In the genomic region with DNA sequence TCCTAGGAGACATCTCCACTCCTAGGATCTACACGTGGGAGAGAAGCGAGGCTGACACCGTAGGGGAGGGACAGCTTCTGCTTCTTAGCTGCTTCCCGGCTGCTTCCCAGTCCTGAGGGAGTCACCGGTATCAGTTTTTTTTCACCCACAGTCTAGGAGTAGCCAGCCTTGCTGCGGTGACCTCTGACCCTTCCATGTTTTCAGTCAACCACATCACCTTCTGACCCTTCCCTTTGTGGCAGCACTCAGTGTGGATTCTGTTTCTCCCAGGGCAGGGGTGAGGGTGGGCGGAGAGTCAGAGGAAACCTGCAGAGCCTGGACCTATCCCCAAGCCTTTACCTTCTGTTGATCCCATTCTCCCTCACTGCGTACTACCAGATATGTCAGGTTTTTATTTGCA, we compare ENCODE assay signal across 25 mouse cellular contexts.
A peak's percentile ranks its signal among the peaks of the same experiment; 100 is the strongest.
DNase-seq lines count a peak whose midpoint lies in the region; ATAC-seq and TF ChIP-seq lines count a peak whose summit lies in the region.
"Had no signal": no experiment of that assay in that cellular context is flagged by ENCODE, and none has a peak within 500 bp of the region (broad histone marks: within the 10 kb centered on the region; RNA-seq: fewer than 3 reads in every experiment).

No protein-coding gene starts in this region.

- H3K4me3 ChIP-seq in hindbrain, embryonic 10.5 days = no peak overlapping the region
- no peak overlapping the region for H3K4me3 ChIP-seq in hindbrain, postnatal 0 days (ENCODE audit: low read length)
- H3K4me3 ChIP-seq in midbrain, embryonic 11.5 days (ENCODE audit: low read depth, low read length) = no peak overlapping the region
- H3K4me3 ChIP-seq in midbrain, embryonic 13.5 days (replicated peaks) = no peak overlapping the region
- H3K4me3 ChIP-seq in liver, embryonic 13.5 days (replicated peaks) = no peak overlapping the region
- no peak overlapping the region for H3K4me3 ChIP-seq in thymus, adult 2 months (ENCODE audit: control insufficient read depth, insufficient read depth, low read length)
- no peak overlapping the region for H3K4me3 ChIP-seq in gastrocnemius, adult 2 months
- H3K4me3 ChIP-seq: heart, embryonic 12.5 days; hindbrain, embryonic 13.5 days; left cerebral cortex, adult 2 months; midbrain, embryonic 10.5 days; neural tube, embryonic 12.5 days had no signal

- ATAC-seq in hindbrain, postnatal 0 days = no peak
- 0 out of 2 replicates have a peak, but pooled peaks have one; percentile 22 for ATAC-seq in midbrain, embryonic 11.5 days (ENCODE audit: low FRiP score)
- no peak for ATAC-seq in midbrain, embryonic 13.5 days
- peak; percentile 60 for ATAC-seq in liver, embryonic 13.5 days (ENCODE audit: low read depth)
- ATAC-seq: activated CD4-positive, CD25-positive, alpha-beta regulatory T cell, adult 4 months; forebrain, embryonic 16.5 days had no signal

- H3K4me1 ChIP-seq in hindbrain, embryonic 10.5 days (replicated peaks) = peaks cover 19% of the 10 kb centered on the region
- H3K4me1 ChIP-seq in hindbrain, postnatal 0 days (ENCODE audit: insufficient read depth, low read length) = no peaks in the 10 kb centered on the region
- peaks cover 1% of the 10 kb centered on the region; the same call in 1 of the 2 replicates for H3K4me1 ChIP-seq in midbrain, embryonic 11.5 days (ENCODE audit: control insufficient read depth, insufficient read depth, low read length)
- H3K4me1 ChIP-seq in midbrain, embryonic 13.5 days (replicated peaks) = peaks cover 7% of the 10 kb centered on the region; the same call in 1 of the 2 replicates
- no peaks in the 10 kb centered on the region for H3K4me1 ChIP-seq in liver, embryonic 13.5 days (replicated peaks)
- H3K4me1 ChIP-seq in thymus, adult 2 months (replicated peaks; ENCODE audit: control insufficient read depth, insufficient read depth, low read length) = no peaks in the 10 kb centered on the region
- H3K4me1 ChIP-seq: neural tube, embryonic 12.5 days had no signal

- no peaks in the 10 kb centered on the region for H3K27me3 ChIP-seq in hindbrain, embryonic 10.5 days (ENCODE audit: insufficient read depth, poor library complexity, severe bottlenecking)
- H3K27me3 ChIP-seq in hindbrain, postnatal 0 days (ENCODE audit: insufficient read depth, low read length) = no peaks in the 10 kb centered on the region
- no peaks in the 10 kb centered on the region for H3K27me3 ChIP-seq in midbrain, embryonic 11.5 days (ENCODE audit: control insufficient read depth, insufficient read depth, low read length)
- no peaks in the 10 kb centered on the region for H3K27me3 ChIP-seq in midbrain, embryonic 13.5 days
- H3K27me3 ChIP-seq in liver, embryonic 13.5 days = no peaks in the 10 kb centered on the region
- H3K27me3 ChIP-seq in thymus, adult 2 months (ENCODE audit: control insufficient read depth, insufficient read depth, low read length) = no peaks in the 10 kb centered on the region
- H3K27me3 ChIP-seq: heart, embryonic 12.5 days; hindbrain, embryonic 13.5 days; neural tube, embryonic 12.5 days had no signal

- WGBS in hindbrain, embryonic 10.5 days = 16% methylated on average over 8 of the region's 8 CpGs
- WGBS in hindbrain, postnatal 0 days = 44% methylated on average over 8 of the region's 8 CpGs
- WGBS in midbrain, embryonic 11.5 days = 38% methylated on average over 8 of the region's 8 CpGs
- 42% methylated on average over 8 of the region's 8 CpGs for WGBS in midbrain, embryonic 13.5 days
- 58% methylated on average over 8 of the region's 8 CpGs for WGBS in liver, embryonic 13.5 days (ENCODE audit: insufficient replicate concordance)
- 94% methylated on average over 8 of the region's 8 CpGs for WGBS in thymus, adult 2 months

- no peak overlapping the region for H3K9ac ChIP-seq in hindbrain, postnatal 0 days (replicated peaks; ENCODE audit: low read length)
- H3K9ac ChIP-seq in midbrain, embryonic 11.5 days (ENCODE audit: low read length) = no peak overlapping the region
- H3K9ac ChIP-seq in midbrain, embryonic 13.5 days (replicated peaks) = no peak overlapping the region
- H3K9ac ChIP-seq in liver, embryonic 13.5 days = no peak overlapping the region
- H3K9ac ChIP-seq: heart, embryonic 12.5 days; hindbrain, embryonic 13.5 days; lung, embryonic 14.5 days; neural tube, embryonic 12.5 days had no signal

- no peak for TF ChIP-seq POLR2A in thymus, adult 2 months (IDR thresholded peaks at IDR 0.05; ENCODE audit: control insufficient read depth, extremely low read depth, insufficient read depth, low read length, poor library complexity)

- H3K36me3 ChIP-seq in hindbrain, embryonic 10.5 days = no peaks in the 10 kb centered on the region
- no peaks in the 10 kb centered on the region for H3K36me3 ChIP-seq in hindbrain, postnatal 0 days (ENCODE audit: insufficient read depth, low read length)
- H3K36me3 ChIP-seq in midbrain, embryonic 11.5 days (ENCODE audit: control insufficient read depth, insufficient read depth, low read length) = no peaks in the 10 kb centered on the region
- no peaks in the 10 kb centered on the region for H3K36me3 ChIP-seq in midbrain, embryonic 13.5 days
- no peaks in the 10 kb centered on the region for H3K36me3 ChIP-seq in liver, embryonic 13.5 days
- no peaks in the 10 kb centered on the region for H3K36me3 ChIP-seq in thymus, adult 2 months (ENCODE audit: control insufficient read depth, insufficient read depth, low read length)
- H3K36me3 ChIP-seq: G1E; heart, embryonic 12.5 days; hindbrain, embryonic 13.5 days; midbrain, embryonic 10.5 days; neural tube, embryonic 12.5 days had no signal

- no peak for TF ChIP-seq CTCF in hindbrain, postnatal 0 days (IDR thresholded peaks at IDR 0.05; ENCODE audit: low read depth)
- TF ChIP-seq CTCF in thymus, adult 2 months (IDR thresholded peaks at IDR 0.05; ENCODE audit: borderline replicate concordance, control insufficient read depth, extremely low read depth, insufficient read depth, low read length, poor library complexity) = no peak
- TF ChIP-seq CTCF in gastrocnemius, adult 2 months (IDR thresholded peaks at IDR 0.05) = no peak

- H3K9me3 ChIP-seq in hindbrain, embryonic 10.5 days = no peaks in the 10 kb centered on the region
- no peaks in the 10 kb centered on the region for H3K9me3 ChIP-seq in hindbrain, postnatal 0 days (ENCODE audit: low read length)
- no peaks in the 10 kb centered on the region for H3K9me3 ChIP-seq in midbrain, embryonic 11.5 days (ENCODE audit: control insufficient read depth, low read length)
- H3K9me3 ChIP-seq in midbrain, embryonic 13.5 days = no peaks in the 10 kb centered on the region
- no peaks in the 10 kb centered on the region for H3K9me3 ChIP-seq in liver, embryonic 13.5 days (replicated peaks)
- H3K9me3 ChIP-seq: heart, embryonic 12.5 days; hindbrain, embryonic 13.5 days; midbrain, embryonic 10.5 days; neural tube, embryonic 12.5 days had no signal

- DNase-seq in hindbrain, embryonic 10.5 days (ENCODE audit: low spot score) = peak; percentile 41
- DNase-seq in hindbrain, postnatal 0 days (ENCODE audit: low spot score) = no peak
- DNase-seq in midbrain, embryonic 11.5 days (ENCODE audit: low spot score, missing footprints) = peak; percentile 61
- no peak for DNase-seq in liver, embryonic 13.5 days
- DNase-seq in yolk sac, embryonic 10.5 days (ENCODE audit: low spot score) = peak; percentile 64
- DNase-seq in thymus, adult 2 months = no peak
- no peak for DNase-seq in gastrocnemius, adult 2 months
- DNase-seq: adrenal gland, postnatal 10 days; cerebellum, adult 2 months; heart, postnatal 14 days; kidney, postnatal 14 days; layer of hippocampus, adult 9-11 months; lung, embryonic 14.5 days; lung, postnatal 4 days; right cerebral cortex, adult 18-20 months; thymus, adult 18-20 months had no signal

- no peak overlapping the region for H3K4me2 ChIP-seq in hindbrain, postnatal 0 days (ENCODE audit: low read depth, low read length)
- H3K4me2 ChIP-seq in midbrain, embryonic 11.5 days = no peak overlapping the region
- no peak overlapping the region for H3K4me2 ChIP-seq in midbrain, embryonic 13.5 days (replicated peaks)
- H3K4me2 ChIP-seq in liver, embryonic 13.5 days = no peak overlapping the region
- H3K4me2 ChIP-seq: heart, embryonic 12.5 days; hindbrain, embryonic 13.5 days; lung, embryonic 14.5 days; neural tube, embryonic 12.5 days had no signal

- H3K27ac ChIP-seq in hindbrain, embryonic 10.5 days = no peak overlapping the region
- H3K27ac ChIP-seq in hindbrain, postnatal 0 days = no peak overlapping the region
- no peak overlapping the region for H3K27ac ChIP-seq in midbrain, embryonic 11.5 days (ENCODE audit: low read depth, low read length)
- no peak overlapping the region for H3K27ac ChIP-seq in midbrain, embryonic 13.5 days
- H3K27ac ChIP-seq in liver, embryonic 13.5 days = no peak overlapping the region
- H3K27ac ChIP-seq in thymus, adult 2 months (ENCODE audit: control insufficient read depth, insufficient read depth, low read length) = no peak overlapping the region
- H3K27ac ChIP-seq in gastrocnemius, adult 2 months = no peak overlapping the region
- H3K27ac ChIP-seq: hindbrain, embryonic 13.5 days; left cerebral cortex, adult 2 months; midbrain, embryonic 10.5 days; neural tube, embryonic 12.5 days had no signal

- intact Hi-C loops in gastrocnemius, adult 2 months (cut with DNase I) = no loop called here

Comparison
In these comparisons a context has a peak if more than half of its experiments do, and no peak if none do; other contexts are left out.
1. DNase-seq: peak in hindbrain, embryonic 10.5 days (single experiment), midbrain, embryonic 11.5 days (single experiment) and yolk sac, embryonic 10.5 days (single experiment); none in hindbrain, postnatal 0 days (single experiment), liver, embryonic 13.5 days (single experiment), thymus, adult 2 months (single experiment) and gastrocnemius, adult 2 months (single experiment).
2. ATAC-seq: peak in midbrain, embryonic 11.5 days (single experiment) and liver, embryonic 13.5 days (single experiment); none in hindbrain, postnatal 0 days (single experiment) and midbrain, embryonic 13.5 days (single experiment).